Mouse (Mus musculus) spleen, adult 18-20 months (tissue): ENCODE measurements at regions not wholly inside any gene's neighbourhood (a gene's known extent, or its start where the extent isn't known, plus 50 kb on each side); places are given as distances from the start of the nearest gene placed in this dataset.

Experiments
- DNase-seq, 2 experiments: peaks; one replicate each; pipeline ENCODE4 v3.0.0; 2022; ENCODE audit warnings: mixed read lengths in 2 of 2

GRCm38 (mm10) chr8:26697579-26698084 is 279.5 kb upstream of the Zfp703 start:
- DNase-seq, result peak in 1 of 2 experiments; percentile 5

DNA sequence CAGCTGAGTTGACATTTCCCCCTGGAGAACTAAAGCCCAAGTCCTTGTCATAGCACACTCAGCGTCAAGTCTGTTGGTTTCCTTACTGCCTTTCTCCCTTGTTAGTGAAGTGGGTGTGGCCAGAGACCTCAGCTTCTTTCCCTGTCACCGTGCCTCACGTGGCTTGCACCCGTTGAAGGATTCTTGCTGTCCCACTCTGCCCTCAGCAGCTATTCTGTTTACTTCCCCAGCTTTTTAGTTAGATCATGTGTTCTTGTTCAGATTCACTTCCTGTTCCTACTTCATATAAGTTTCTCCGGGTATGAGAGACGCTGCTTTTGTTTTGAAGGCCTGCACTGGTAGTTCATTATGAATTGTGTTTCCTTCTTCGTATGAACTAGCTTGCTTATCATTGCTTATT is 278.5 kb upstream of the Zfp703 start:
- DNase-seq, result peak; percentile 30 to 31

DNA sequence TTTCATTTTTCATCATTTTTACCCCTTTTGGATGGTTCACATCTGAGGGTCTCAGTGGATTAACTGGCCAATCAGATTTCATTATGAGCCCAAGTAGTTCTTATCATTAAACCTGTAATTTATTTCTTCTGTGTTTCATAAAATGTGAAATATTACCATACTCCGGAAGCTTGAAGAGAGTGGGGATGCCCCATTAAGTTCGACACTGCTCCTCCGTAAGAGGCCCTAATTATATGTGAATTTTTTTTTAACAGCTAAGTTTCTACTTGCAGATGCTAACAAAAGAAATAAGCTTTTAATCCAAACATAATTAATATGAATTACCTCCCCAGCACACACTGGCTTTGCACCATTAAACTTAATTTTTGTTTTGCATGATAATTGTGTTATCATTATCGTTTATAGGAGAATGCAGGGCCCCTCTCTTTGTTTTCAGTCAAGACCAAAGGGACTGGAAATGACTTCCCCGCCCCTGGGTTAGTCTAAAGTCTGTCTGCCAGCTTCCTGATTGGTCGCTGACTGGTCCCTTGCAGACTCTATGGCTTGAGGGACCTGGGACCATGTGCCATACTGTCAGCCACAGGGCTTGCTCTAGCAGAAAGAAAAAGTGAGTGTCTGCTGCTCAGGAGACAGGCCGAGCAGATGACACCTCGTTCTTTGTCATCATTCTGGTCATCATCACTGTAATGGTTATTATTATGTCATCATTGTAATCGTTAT is 270.9 kb upstream of the Zfp703 start:
- DNase-seq, result no peak

DNA sequence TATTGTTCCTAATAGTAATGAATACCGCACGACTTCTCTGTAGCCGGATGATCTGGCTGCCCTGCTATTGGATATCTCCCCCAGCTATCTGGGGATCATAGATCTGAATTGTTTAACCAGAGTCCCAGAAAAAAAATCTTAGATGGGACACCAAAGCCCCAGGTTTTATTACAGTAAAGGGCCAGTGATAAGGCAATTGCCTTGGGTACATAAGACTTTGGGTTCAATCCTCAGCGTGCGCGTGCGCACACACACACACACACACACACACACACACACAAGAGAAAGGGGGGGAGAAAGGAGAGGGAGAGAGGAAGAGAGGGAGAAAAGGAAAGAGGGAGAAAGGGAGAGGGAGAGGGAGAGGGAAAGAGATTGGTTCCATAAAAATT is 270.4 kb upstream of the Zfp703 start:
- DNase-seq, result no peak

DNA sequence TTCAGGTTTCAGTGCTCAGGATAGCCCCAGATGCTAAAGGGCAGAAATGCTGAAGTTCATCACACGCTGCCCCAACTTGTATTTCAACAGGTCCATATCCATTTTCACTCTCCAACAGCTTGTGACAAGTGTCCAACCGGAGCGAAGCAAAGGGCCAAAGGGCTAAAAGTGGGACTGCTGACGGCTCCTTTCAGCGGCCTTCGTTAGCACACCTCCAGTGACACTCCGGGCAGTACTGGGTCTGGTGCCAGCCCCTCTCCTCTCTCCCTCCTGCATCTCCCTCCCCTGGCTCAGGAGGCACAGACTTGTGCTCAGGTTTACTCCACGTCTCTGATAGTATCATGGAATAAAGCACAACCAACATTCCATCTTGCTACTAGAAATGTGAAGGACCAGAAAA is 263.3 kb upstream of the Zfp703 start:
- DNase-seq, result no peak

DNA sequence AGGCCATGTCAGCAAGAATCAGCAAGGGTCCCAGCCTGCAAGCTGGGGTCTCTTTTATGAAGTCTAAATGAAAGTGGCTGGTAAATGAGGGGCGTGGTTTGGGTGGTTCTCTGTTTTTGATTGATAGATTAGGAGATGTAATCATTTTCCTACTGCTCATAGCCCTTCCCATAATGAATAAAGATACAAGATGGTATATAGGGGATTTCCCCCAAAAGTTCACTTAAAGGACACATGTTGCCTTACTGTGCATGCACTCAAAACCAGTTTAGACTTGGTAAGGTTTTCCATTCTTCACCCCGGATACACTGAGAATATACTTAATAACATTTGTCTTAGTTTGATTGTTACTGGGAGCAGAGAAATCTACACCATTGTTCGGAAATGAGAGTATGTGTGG is 262.4 kb upstream of the Zfp703 start:
- DNase-seq, result no peak

- no peak for DNase-seq
Observed at GRCm38 (mm10) chr8:26718409-26719355, 258.4 kb upstream of the Zfp703 start.

GRCm38 (mm10) chr8:26722766-26723165 is 254.4 kb upstream of the Zfp703 start:
- no peak for DNase-seq

DNA sequence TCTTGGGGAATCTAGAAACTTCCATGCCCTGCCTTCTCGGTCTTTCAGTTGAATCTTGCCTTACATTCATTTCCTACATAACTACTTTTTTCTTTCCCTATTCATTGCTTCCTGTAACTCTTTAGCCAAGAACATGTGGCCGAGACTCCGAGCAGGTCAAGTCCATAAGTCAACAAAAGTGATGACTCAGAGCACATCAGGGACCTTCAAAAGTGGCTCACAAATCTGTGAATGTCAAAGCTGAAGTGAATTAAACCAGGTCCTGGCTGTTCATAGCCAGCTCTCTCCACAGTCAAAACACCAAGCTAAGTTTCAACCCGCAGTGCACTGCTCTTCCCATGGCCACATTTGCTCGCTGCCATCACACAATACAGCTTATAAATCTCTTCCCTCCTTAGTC is 252.5 kb upstream of the Zfp703 start:
- DNase-seq, result no peak

DNA sequence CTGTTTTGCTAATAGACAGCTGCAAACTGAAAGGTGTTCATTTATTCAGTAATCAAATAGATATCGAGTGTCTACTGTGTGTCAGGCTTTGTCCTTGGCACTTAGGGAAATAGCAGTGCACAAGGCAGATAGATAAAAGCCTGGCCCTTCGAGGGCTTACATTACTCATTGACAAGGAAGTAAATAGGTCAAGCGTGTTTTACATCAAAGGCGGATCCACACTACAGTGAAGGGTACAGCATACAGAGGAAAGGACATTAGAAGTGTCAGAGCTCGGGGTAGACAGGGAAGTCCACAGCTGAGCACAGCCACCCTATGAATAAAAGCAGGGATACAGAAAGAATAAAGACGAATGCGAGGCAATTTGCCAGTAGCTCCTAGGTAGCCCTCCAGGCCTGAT is 251.6 kb upstream of the Zfp703 start:
- no peak for DNase-seq

DNA sequence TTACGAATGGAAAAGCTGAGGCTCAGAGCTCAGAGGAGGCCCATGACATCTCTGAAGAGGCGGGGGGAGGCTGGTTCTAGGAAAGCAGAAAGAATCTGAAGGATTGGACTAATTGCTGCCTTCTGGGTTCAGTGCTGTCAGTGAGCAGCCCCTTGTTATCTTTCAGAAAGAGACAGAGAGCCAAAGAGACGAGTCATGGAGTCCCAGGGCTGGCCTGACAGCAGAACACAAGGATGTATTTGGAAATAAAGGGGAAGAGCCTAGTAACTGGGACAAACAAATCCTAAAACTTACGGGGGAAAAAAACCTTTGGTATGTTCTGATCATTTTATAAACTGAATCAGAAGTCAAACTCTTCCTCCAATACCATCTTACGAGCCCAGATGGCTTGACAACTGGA is 247.8 kb upstream of the Zfp703 start:
- no peak for DNase-seq

DNA sequence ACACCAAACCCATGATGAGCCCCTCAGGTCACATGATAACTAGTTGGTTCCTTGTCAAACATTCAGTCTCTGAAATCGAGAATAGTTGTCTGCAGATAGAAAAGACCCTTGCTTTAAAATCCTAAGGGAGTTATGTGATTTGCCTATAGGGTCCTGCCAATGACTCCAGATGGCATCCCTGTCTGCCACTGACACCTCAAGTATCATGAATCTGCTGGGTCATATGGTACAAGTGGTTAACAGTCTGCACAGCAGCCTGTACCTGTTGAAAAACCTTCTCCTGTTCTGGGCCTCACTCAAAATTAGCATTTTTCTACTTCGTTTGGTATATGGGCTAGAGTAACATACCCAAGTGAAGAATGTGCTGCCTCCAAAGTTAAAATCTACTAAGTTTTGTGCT is 246.0 kb upstream of the Zfp703 start:
- DNase-seq, result no peak

GRCm38 (mm10) chr8:26744424-26744823 is 232.7 kb upstream of the Zfp703 start:
- DNase-seq, result no peak

DNA sequence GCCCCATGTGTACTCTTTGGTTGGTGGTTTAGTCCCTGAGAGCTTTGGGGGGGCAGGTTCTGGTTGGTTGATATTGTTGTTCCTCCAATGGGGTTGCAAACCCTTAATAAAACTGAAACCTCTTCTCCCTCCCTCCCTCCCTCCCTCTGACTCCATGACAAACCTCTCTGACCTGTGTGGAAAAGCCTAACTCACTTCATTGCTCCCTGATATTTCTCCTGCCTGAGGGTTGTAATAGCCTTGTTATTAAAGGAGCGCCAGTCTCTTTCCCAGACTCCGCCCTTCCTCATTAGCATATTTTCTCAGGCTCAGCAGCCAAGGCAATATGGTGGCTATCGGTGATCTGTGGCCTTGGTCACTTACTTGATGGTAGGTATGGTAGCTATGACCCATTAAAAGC is 230.3 kb upstream of the Zfp703 start:
- no peak for DNase-seq

DNA sequence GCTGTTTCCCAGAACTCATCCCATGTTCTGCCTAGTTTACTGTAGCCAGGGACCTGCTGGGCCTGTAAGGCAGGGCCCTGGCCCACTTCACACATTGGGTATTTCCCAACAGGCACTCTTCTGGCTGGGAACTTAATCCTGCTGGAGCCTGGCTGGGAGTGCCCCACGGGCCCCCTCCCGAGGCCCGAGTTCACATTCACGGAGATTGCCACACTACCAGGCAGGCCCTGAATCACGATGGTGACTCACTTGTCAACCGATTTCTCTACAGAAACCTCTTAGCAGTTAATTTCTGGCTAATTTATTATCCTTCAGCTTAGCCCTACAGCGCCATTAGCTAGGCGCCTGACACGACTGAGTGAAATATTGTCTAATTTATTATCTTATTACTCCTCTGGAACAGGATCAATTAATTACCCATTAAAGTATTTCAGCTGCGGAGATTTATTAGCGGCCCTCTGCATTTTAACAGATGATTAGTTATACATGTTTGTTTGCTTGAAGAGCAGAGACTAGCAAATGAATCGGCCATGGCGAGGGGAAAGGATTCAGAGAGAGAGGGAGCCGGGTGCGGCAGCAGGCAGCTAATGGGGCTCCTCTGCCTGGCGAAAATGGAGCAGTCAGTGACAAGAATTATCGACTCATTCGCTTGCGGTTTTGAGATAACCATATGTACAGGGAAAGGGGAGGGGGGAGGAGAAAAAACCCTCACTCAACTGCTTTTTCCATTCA is 229.7 kb upstream of the Zfp703 start:
- no peak for DNase-seq

GRCm38 (mm10) chr8:26748161-26748971 is 228.8 kb upstream of the Zfp703 start:
- DNase-seq, result no peak

- DNase-seq, result no peak
Observed at GRCm38 (mm10) chr8:26748972-26749291, 228.2 kb upstream of the Zfp703 start.

DNA sequence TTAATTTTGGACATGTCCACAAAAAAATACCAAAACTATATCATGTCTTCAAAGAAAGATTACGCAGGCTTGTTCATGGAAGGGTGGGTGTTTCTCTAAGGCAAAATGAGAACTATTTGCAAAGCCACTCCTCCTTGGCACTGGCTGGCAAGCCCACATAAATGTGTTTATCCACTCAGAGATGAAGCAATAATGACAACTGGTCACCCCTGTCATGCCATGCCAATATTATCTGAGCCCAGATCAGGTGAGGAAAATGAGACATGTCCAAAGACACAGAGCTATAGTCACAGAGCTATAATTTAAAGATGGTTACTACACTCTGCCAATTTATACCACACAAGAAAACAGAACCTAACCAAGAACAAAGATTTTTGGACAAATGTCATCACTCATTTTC is 227.0 kb upstream of the Zfp703 start:
- no peak for DNase-seq

- DNase-seq, result no peak
Observed at GRCm38 (mm10) chr8:26751651-26752050, 225.5 kb upstream of the Zfp703 start.

DNA sequence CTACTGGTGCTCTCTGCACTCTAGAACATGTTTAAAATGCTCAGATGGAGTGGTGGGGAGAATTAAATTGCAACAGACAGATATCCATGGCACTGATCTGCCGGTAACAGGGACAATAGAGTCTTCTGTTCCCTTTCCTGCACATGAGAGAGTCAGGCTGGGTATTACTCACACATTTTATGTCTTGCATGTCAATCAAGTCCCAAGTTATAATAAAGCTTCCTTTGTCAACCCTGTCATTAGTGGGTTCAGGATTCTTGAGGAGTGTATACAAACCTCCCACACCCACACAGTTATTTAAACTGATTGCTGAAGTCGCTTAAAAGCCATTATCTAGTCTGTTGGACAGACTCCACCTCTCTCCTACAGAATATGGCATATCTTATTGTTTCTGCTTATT is 220.7 kb upstream of the Zfp703 start:
- DNase-seq, result no peak

DNA sequence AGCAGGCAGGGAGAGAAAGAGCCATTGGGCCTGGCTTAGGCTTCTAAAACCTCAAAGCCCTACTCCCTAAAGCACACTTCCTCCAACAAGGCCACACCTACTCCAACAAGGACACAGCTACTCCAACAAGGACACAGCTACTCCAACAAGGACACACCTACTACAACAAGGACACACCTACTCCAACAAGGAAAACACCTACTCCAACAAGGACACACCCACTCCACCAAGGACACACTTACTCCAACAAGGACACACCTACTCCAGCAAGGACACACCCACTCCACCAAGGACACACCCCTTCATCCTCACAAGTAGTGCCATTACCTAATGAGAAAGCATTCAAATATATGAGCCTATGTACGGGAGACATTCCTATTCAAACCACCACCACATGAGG is 216.4 kb upstream of the Zfp703 start:
- DNase-seq, result no peak

GRCm38 (mm10) chr8:26762942-26763778 is 214.0 kb upstream of the Zfp703 start:
- no peak for DNase-seq
